Mouse (Mus musculus): ENCODE measurements at regions not wholly inside any gene's neighbourhood (a gene's known extent, or its start where the extent isn't known, plus 50 kb on each side); places are given as distances from the start of the nearest gene placed in this dataset.

GRCm38 (mm10) chr1:189990046-189990622 lies 68.0 kb upstream of the Smyd2 start:
- no peak for ATAC-seq

- ATAC-seq, result no peak
Observed at GRCm38 (mm10) chr1:189989376-189989775, 67.2 kb upstream of the Smyd2 start.

- no peak for ATAC-seq
Observed at GRCm38 (mm10) chr1:189988864-189989263, 66.7 kb upstream of the Smyd2 start.

GRCm38 (mm10) chr1:189985516-189986205 lies 63.5 kb upstream of the Smyd2 start:
- ATAC-seq, result no peak

- no peak for ATAC-seq
Observed at GRCm38 (mm10) chr1:189978244-189978643, 56.1 kb upstream of the Smyd2 start.

- ATAC-seq, result no peak
Observed at GRCm38 (mm10) chr1:189975660-189976059, 53.5 kb upstream of the Smyd2 start.

- ATAC-seq, result peak; percentile 95
Observed at GRCm38 (mm10) chr1:189972790-189973406, 50.7 kb upstream of the Smyd2 start.

Data from activated CD4-positive, CD25-positive, alpha-beta regulatory T cell, adult 4 months (primary cell).